Mouse (Mus musculus) monocyte, adult 59 days (primary cell): ENCODE data around the gene Ugt2b34. TPM values are rescaled to one million over a fixed set of nuclear protein-coding genes. Genes with fewer than 3 reads are reported as not detected.

Source experiments
- total RNA-seq, 2 experiments: library from RNA; stranded (reverse); gene quantifications; one replicate each; pipeline ENCODE4 v1.2.4; 2023

The Ugt2b34 gene
- total RNA-seq, result not detected

GRCm38 (mm10) chr5:86906758-86907157 is at the start of gene Ugt2b34:
Ugt2b34 (minus strand) TSS chr5:86906937.

DNA sequence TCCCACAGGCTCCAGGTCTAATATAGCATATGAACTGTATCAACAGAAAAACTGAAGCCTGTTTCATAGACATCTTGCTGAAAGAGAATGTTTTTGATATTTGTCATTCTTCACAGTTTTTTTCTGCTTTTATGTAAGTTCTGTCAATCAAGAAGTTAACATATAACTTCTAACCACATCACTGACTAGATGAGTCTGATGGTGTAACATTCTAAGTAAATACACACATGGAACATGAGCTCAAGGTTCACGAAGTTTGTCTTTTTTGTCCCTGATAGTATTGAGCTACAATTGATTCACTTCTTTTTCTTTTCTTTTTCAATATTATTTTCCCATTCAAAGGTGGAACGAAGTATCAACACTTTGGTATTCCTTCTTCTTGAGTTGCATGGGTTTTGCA is 19.7 kb upstream of the Ugt2b34 start, which contains the start of gene Ugt2b1:
Ugt2b1 (minus strand) TSS at position 105 of the 400 bp plus-strand sequence.

Other genes starting within 250 kb of the Ugt2b34 start
- gene Tmprss11b, start 230.6 kb downstream of the Ugt2b34 start, total RNA-seq, result not detected
- gene Tmprss11e, start 161.1 kb downstream of the Ugt2b34 start, total RNA-seq, result not detected
- 100 to 1,000 TPM; 144 to 163 TPM for gene Ythdc1, start 102.7 kb downstream of the Ugt2b34 start, total RNA-seq
- gene Ugt2b1, start 19.6 kb upstream of the Ugt2b34 start, total RNA-seq, result not detected
- not detected for gene Ugt2b35, start 93.9 kb upstream of the Ugt2b34 start, total RNA-seq
- gene Ugt2b36, start 185.6 kb upstream of the Ugt2b34 start, total RNA-seq, result not detected
- not detected for gene Ugt2b5, start 233.4 kb upstream of the Ugt2b34 start, total RNA-seq